Mouse (Mus musculus): Measurements from ENCODE around the gene Gna14. TPM values are rescaled to one million over a fixed set of nuclear protein-coding genes. Genes with fewer than 3 reads are reported as not detected.

The Gna14 gene
- polyA plus RNA-seq, 1 experiment = 8.6 TPM

GRCm38 (mm10) chr19:16464730-16465129, 29.2 kb downstream of the Gna14 start:
- Histone ChIP-seq H3K27me3 (replicated peaks; ENCODE audit: control insufficient read depth, insufficient read depth, low read length) (no peaks in the 10 kb centered on the region), H3K27ac (ENCODE audit: insufficient read depth, low read depth, low read length) (no peak overlapping the region), H3K36me3 (ENCODE audit: control insufficient read depth, insufficient read depth, low read length) (no peaks in the 10 kb centered on the region), H3K4me3 (ENCODE audit: insufficient read depth, low read depth, low read length) (no peak overlapping the region), H3K4me1 (ENCODE audit: control insufficient read depth, insufficient read depth, low read length) (peaks cover 3% of the 10 kb centered on the region; the same call in 1 of the 2 replicates)
- TF ChIP-seq CTCF (conservative IDR thresholded peaks at IDR 0.05; ENCODE audit: insufficient read depth, insufficient read length, low read depth, low read length) = no peak
- TF ChIP-seq POLR2A (IDR thresholded peaks at IDR 0.05; ENCODE audit: low read depth, low read length) = no peak
- DNase-seq = peak; percentile 47
- WGBS = 65% methylated on average over 4 of the region's 4 CpGs

DNA sequence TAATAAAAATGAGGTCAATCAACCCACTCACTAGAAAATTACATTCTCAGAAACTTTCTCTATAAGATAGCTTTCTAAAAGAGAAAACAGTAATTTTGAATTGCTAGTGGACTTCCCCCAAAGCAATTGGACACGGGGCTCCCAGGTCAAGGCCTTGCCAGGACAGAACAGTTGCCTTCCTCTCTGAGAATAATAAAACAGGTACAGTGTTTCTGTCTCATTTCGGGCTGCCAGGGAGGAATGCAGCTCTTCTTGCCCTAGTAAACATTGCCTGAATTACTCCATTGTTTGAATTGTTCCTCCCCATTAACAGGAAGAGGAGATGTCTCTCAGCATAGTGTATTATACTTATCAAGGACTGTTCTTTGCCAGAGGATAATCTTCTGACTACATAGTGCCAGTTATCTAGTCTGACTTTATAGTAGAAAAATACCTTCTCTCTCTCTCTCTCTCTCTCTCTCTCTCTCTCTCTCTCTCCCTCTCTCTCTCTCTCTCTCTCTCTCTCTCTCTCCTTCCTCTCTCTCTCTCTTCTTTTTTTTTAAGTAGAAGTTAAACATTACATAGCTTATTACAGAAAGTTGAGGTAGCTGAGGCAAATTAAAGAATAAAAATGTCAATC, 33.3 kb downstream of the Gna14 start:
- TF ChIP-seq CTCF (conservative IDR thresholded peaks at IDR 0.05; ENCODE audit: insufficient read depth, insufficient read length, low read depth, low read length) (no peak), POLR2A (IDR thresholded peaks at IDR 0.05; ENCODE audit: low read depth, low read length) (no peak)
- Histone ChIP-seq H3K27ac (ENCODE audit: insufficient read depth, low read depth, low read length) (no peak overlapping the region), H3K4me3 (ENCODE audit: insufficient read depth, low read depth, low read length) (no peak overlapping the region), H3K36me3 (ENCODE audit: control insufficient read depth, insufficient read depth, low read length) (no peaks in the 10 kb centered on the region), H3K4me1 (ENCODE audit: control insufficient read depth, insufficient read depth, low read length) (peaks cover 3% of the 10 kb centered on the region; the same call in 1 of the 2 replicates), H3K27me3 (replicated peaks; ENCODE audit: control insufficient read depth, insufficient read depth, low read length) (no peaks in the 10 kb centered on the region)
- no peak for DNase-seq
- 21% methylated on average over 2 of the region's 2 CpGs for WGBS

- no peaks in the 10 kb centered on the region for H3K27me3 ChIP-seq (replicated peaks; ENCODE audit: control insufficient read depth, insufficient read depth, low read length)
- H3K4me3 ChIP-seq (ENCODE audit: insufficient read depth, low read depth, low read length) = no peak overlapping the region
- TF ChIP-seq CTCF (conservative IDR thresholded peaks at IDR 0.05; ENCODE audit: insufficient read depth, insufficient read length, low read depth, low read length) = no peak
- TF ChIP-seq POLR2A (IDR thresholded peaks at IDR 0.05; ENCODE audit: low read depth, low read length) = no peak
- H3K27ac ChIP-seq (ENCODE audit: insufficient read depth, low read depth, low read length) = no peak overlapping the region
- H3K36me3 ChIP-seq (ENCODE audit: control insufficient read depth, insufficient read depth, low read length) = no peaks in the 10 kb centered on the region
- no peak for DNase-seq
- H3K4me1 ChIP-seq (ENCODE audit: control insufficient read depth, insufficient read depth, low read length) = peaks cover 3% of the 10 kb centered on the region; the same call in 1 of the 2 replicates
- WGBS = 84% methylated on average over 5 of the region's 5 CpGs
These were observed 37.1 kb downstream of the Gna14 start for GRCm38 (mm10) chr19:16472655-16473054.

GRCm38 (mm10) chr19:16477314-16477946, 41.9 kb downstream of the Gna14 start:
- H3K27me3 ChIP-seq (replicated peaks; ENCODE audit: control insufficient read depth, insufficient read depth, low read length) = no peaks in the 10 kb centered on the region
- DNase-seq = no peak
- no peaks in the 10 kb centered on the region for H3K36me3 ChIP-seq (ENCODE audit: control insufficient read depth, insufficient read depth, low read length)
- 83% methylated on average over 12 of the region's 12 CpGs for WGBS
- TF ChIP-seq POLR2A (IDR thresholded peaks at IDR 0.05; ENCODE audit: low read depth, low read length) (no peak), CTCF (conservative IDR thresholded peaks at IDR 0.05; ENCODE audit: insufficient read depth, insufficient read length, low read depth, low read length) (no peak)
- H3K4me1 ChIP-seq (ENCODE audit: control insufficient read depth, insufficient read depth, low read length) = no peaks in the 10 kb centered on the region
- no peak overlapping the region for H3K4me3 ChIP-seq (ENCODE audit: insufficient read depth, low read depth, low read length)
- H3K27ac ChIP-seq (ENCODE audit: insufficient read depth, low read depth, low read length) = no peak overlapping the region

DNA sequence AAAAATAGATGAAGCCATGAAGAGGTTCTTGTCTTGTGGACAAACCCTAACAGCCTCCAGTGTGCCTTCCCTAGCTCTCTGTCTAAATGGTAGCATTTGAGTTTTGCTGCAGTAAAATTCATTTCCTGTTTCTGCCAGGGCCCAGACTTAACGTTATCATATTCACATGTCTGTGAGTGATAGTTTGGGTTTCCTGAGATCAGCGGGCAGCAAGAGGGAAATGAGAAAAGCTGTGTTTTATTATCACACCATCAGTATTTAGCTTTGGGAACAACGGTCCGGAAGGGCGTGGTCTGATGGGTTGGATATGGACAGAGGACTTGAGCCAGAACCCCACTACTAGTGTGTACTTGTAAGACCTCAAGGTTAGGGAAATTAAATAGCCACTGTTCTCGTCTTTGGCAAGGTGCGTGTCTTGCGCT, 42.6 kb downstream of the Gna14 start:
- no peaks in the 10 kb centered on the region for H3K27me3 ChIP-seq (replicated peaks; ENCODE audit: control insufficient read depth, insufficient read depth, low read length)
- 65% methylated on average over 8 of the region's 8 CpGs for WGBS

GRCm38 (mm10) chr19:16482047-16482446, 46.5 kb downstream of the Gna14 start:
- no peak for DNase-seq

More for the DNA sequence above, 42.6 kb downstream of the Gna14 start:
- no peak overlapping the region for H3K27ac ChIP-seq (ENCODE audit: insufficient read depth, low read depth, low read length)
- TF ChIP-seq POLR2A (IDR thresholded peaks at IDR 0.05; ENCODE audit: low read depth, low read length) = no peak
- no peak for TF ChIP-seq CTCF (conservative IDR thresholded peaks at IDR 0.05; ENCODE audit: insufficient read depth, insufficient read length, low read depth, low read length)
- no peak for DNase-seq
- no peaks in the 10 kb centered on the region for H3K36me3 ChIP-seq (ENCODE audit: control insufficient read depth, insufficient read depth, low read length)
- H3K4me3 ChIP-seq (ENCODE audit: insufficient read depth, low read depth, low read length) = no peak overlapping the region
- no peaks in the 10 kb centered on the region for H3K4me1 ChIP-seq (ENCODE audit: control insufficient read depth, insufficient read depth, low read length)

DNA sequence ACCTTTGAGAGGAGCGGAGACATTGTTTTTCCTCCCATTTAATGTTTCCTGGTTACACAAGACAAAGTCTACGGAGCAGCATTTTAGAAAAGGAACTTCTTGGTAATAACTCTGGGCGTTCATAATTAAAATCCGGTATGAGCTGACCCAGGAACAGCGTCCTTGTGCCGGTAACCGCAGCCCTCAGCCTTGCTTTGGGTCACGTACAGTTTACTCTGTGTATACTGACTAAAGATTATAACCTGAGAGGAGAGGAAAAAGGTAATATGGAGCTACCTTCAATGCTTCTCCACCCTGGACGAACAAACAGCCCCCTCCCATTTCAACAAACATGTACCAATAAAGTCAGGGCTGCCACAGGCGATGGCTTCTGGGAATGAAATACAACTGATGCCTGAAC, 48.7 kb downstream of the Gna14 start:
- DNase-seq = no peak
- no peaks in the 10 kb centered on the region for H3K36me3 ChIP-seq (ENCODE audit: control insufficient read depth, insufficient read depth, low read length)
- TF ChIP-seq POLR2A (IDR thresholded peaks at IDR 0.05; ENCODE audit: low read depth, low read length) (no peak), CTCF (conservative IDR thresholded peaks at IDR 0.05; ENCODE audit: insufficient read depth, insufficient read length, low read depth, low read length) (no peak)
- no peak overlapping the region for H3K4me3 ChIP-seq (ENCODE audit: insufficient read depth, low read depth, low read length)
- peak overlapping the region; percentile 51; the same call in 1 of the 2 replicates for H3K27ac ChIP-seq (ENCODE audit: insufficient read depth, low read depth, low read length)
- H3K4me1 ChIP-seq (ENCODE audit: control insufficient read depth, insufficient read depth, low read length) = no peaks in the 10 kb centered on the region
- 56% methylated on average over 10 of the region's 10 CpGs for WGBS
- no peaks in the 10 kb centered on the region for H3K27me3 ChIP-seq (replicated peaks; ENCODE audit: control insufficient read depth, insufficient read depth, low read length)

More at GRCm38 (mm10) chr19:16482047-16482446, 46.5 kb downstream of the Gna14 start:
- TF ChIP-seq POLR2A (IDR thresholded peaks at IDR 0.05; ENCODE audit: low read depth, low read length) = no peak
- no peak for TF ChIP-seq CTCF (conservative IDR thresholded peaks at IDR 0.05; ENCODE audit: insufficient read depth, insufficient read length, low read depth, low read length)
- no peaks in the 10 kb centered on the region for H3K36me3 ChIP-seq (ENCODE audit: control insufficient read depth, insufficient read depth, low read length)
- no peak overlapping the region for H3K4me3 ChIP-seq (ENCODE audit: insufficient read depth, low read depth, low read length)
- no peak overlapping the region for H3K27ac ChIP-seq (ENCODE audit: insufficient read depth, low read depth, low read length)
- WGBS = 88% methylated on average over 3 of the region's 3 CpGs
- H3K27me3 ChIP-seq (replicated peaks; ENCODE audit: control insufficient read depth, insufficient read depth, low read length) = no peaks in the 10 kb centered on the region
- no peaks in the 10 kb centered on the region for H3K4me1 ChIP-seq (ENCODE audit: control insufficient read depth, insufficient read depth, low read length)
